Mouse (Mus musculus): ENCODE data around the gene Sqstm1.

DNA sequence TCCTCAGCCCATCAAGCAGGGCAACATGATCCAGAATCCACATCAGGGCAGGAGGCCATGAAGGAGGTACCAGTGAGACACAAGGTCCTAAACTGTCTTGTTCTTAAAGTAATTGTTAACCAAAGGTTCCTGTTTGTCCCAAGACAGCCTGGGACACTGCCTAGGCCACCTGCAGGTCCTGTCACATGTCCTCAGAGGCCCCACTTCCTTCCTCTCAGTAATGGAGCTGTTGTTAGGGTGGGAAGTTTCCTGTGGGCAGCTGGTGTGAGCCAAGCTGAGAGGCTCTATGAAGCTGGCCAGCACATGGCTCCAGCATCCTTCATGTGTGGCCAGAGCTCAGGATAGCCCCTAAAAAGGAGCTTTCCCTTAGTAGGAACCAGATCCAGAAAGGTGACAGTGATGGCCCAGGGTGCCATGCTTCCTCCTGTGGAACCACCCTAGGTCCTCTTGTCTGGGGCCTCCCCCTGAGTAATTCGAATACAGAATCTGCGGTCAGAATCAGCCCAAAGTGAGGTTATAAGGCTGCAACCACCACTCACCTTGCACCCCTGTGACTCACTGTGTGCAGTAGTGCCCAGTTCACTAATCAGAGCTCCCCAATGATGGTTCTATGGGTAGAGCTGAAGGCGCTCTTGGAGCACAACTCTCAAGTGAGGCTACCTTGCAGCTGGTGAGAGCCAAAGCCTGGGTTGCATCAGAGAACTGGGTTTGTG lies 48.1 kb downstream of the Sqstm1 start:
- no peak for TF ChIP-seq CTCF (IDR thresholded peaks at IDR 0.05; ENCODE audit: extremely low read depth, insufficient read length, insufficient replicate concordance, low read depth, low read length)
- no peak for TF ChIP-seq POLR2A (IDR thresholded peaks at IDR 0.05; ENCODE audit: low read depth, low read length)
